ENCODE assay signal across 9 mouse cellular contexts in the genomic region with DNA sequence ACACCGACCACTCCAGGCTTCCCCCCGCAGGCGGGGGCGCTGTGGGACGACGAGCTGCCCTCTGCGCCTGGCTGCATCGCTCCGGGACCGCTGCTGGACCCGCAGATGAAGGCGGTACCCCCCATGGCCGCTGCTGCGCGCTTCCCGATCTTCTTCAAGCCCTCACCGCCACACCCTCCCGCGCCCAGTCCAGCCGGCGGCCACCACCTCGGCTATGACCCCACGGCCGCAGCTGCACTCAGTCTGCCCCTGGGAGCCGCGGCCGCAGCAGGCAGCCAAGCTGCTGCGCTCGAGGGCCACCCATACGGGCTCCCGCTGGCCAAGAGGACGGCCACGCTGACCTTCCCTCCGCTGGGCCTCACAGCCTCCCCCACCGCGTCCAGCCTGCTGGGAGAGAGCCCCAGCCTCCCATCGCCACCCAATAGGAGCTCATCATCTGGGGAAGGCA. TPM values are rescaled to one million over a fixed set of nuclear protein-coding genes. Genes with fewer than 3 reads are reported as not detected.
A peak's percentile ranks its signal among the peaks of the same experiment; 100 is the strongest.
DNase-seq lines count a peak whose midpoint lies in the region; ATAC-seq and TF ChIP-seq lines count a peak whose summit lies in the region.
"Had no signal": no experiment of that assay in that cellular context is flagged by ENCODE, and none has a peak within 500 bp of the region (broad histone marks: within the 10 kb centered on the region; RNA-seq: fewer than 3 reads in every experiment).

No protein-coding gene starts in this region.

- no peaks in the 10 kb centered on the region; the same call in none of the 2 replicates for H3K27me3 ChIP-seq in testis, adult 2 months (ENCODE audit: control insufficient read depth, insufficient read depth, low read length)
- H3K27me3 ChIP-seq in limb, embryonic 11.5 days (ENCODE audit: control insufficient read depth, insufficient read depth, low read length), result peaks cover 66% of the 10 kb centered on the region
- H3K27me3 ChIP-seq in neural tube, embryonic 13.5 days, result peaks cover 84% of the 10 kb centered on the region

- no peak for ATAC-seq in CD4-positive, CD25-positive, alpha-beta regulatory T cell, adult 4 months
- no peak for ATAC-seq in limb, embryonic 11.5 days (ENCODE audit: insufficient number of reproducible peaks, low FRiP score, low TSS enrichment, low read depth)
- ATAC-seq in neural tube, embryonic 13.5 days (ENCODE audit: low read depth), result no peak

- TF ChIP-seq CTCF in testis, adult 2 months (IDR thresholded peaks at IDR 0.05; ENCODE audit: control insufficient read depth, insufficient read depth, insufficient replicate concordance, low read depth, low read length), result no peak

- H3K4me1 ChIP-seq in testis, adult 2 months (ENCODE audit: control insufficient read depth, insufficient read depth, low read length), result peaks cover 19% of the 10 kb centered on the region
- H3K4me1 ChIP-seq in limb, embryonic 11.5 days (ENCODE audit: control insufficient read depth, insufficient read depth, low read length), result peaks cover 20% of the 10 kb centered on the region; the same call in 1 of the 2 replicates
- H3K4me1 ChIP-seq in neural tube, embryonic 13.5 days (replicated peaks), result peaks cover 39% of the 10 kb centered on the region

- under 1% methylated on average over 37 of the region's 37 CpGs for WGBS in limb, embryonic 11.5 days
- WGBS in neural tube, embryonic 13.5 days, result 3% methylated on average over 37 of the region's 37 CpGs

- H3K4me2 ChIP-seq in limb, embryonic 11.5 days (ENCODE audit: low read depth, severe bottlenecking), result peak overlapping the region; percentile 76
- peak overlapping the region; percentile 57 for H3K4me2 ChIP-seq in neural tube, embryonic 13.5 days

- no peaks in the 10 kb centered on the region for H3K36me3 ChIP-seq in testis, adult 2 months (ENCODE audit: control insufficient read depth, insufficient read depth, low read length)
- no peaks in the 10 kb centered on the region for H3K36me3 ChIP-seq in limb, embryonic 11.5 days (ENCODE audit: control insufficient read depth, insufficient read depth, low read length)
- no peaks in the 10 kb centered on the region; the same call in 1 of the 2 replicates for H3K36me3 ChIP-seq in neural tube, embryonic 13.5 days

- 0 out of 2 replicates have a peak overlapping the region, but pooled peaks have one; percentile 34 for H3K9ac ChIP-seq in limb, embryonic 11.5 days (ENCODE audit: low read length)
- H3K9ac ChIP-seq in neural tube, embryonic 13.5 days, result peak overlapping the region; percentile 57

- no peak for TF ChIP-seq POLR2A in testis, adult 2 months (IDR thresholded peaks at IDR 0.05; ENCODE audit: control insufficient read depth, low read depth, low read length)

- H3K4me3 ChIP-seq in testis, adult 2 months (ENCODE audit: control insufficient read depth, low read depth, low read length), result peak overlapping the region; percentile 58
- H3K4me3 ChIP-seq in limb, embryonic 11.5 days (ENCODE audit: low read depth, low read length), result peak overlapping the region; percentile 34
- peak overlapping the region; percentile 33 for H3K4me3 ChIP-seq in neural tube, embryonic 13.5 days

- H3K27ac ChIP-seq in testis, adult 2 months (ENCODE audit: control insufficient read depth, insufficient read depth, low read depth, low read length), result no peak overlapping the region
- no peak overlapping the region for H3K27ac ChIP-seq in limb, embryonic 11.5 days (replicated peaks; ENCODE audit: low read depth, low read length)
- no peak overlapping the region for H3K27ac ChIP-seq in neural tube, embryonic 13.5 days (replicated peaks)
- H3K27ac ChIP-seq: macrophage had no signal

- peak; percentile 21 for DNase-seq in CD4-positive, CD25-positive, alpha-beta regulatory T cell, adult 2 months (ENCODE audit: low read depth, low spot score)
- no peak for DNase-seq in testis, postnatal 14 days (ENCODE audit: low spot score)
- DNase-seq in limb, embryonic 11.5 days (ENCODE audit: low spot score), result peak; percentile 45
- DNase-seq in MN1 (ENCODE audit: low spot score), result no peak
- DNase-seq in natural killer cell, adult 2 months (ENCODE audit: low spot score in 2 of 2), result no peak

- no peaks in the 10 kb centered on the region for H3K9me3 ChIP-seq in limb, embryonic 11.5 days (ENCODE audit: control insufficient read depth, low read length)
- H3K9me3 ChIP-seq in neural tube, embryonic 13.5 days, result no peaks in the 10 kb centered on the region

RNA-seq across cellular contexts. Expression of gene Nr4a3, which starts 6.7 kb away (rescaled TPM):
- polyA plus RNA-seq in CD4-positive, CD25-positive, alpha-beta regulatory T cell, adult 4 months (2017; shearing (Covaris generic)), result 1 to 10 TPM; 2.2 to 2.3 TPM
- polyA plus RNA-seq in testis, adult 2 months (2012; rRNA removed), result 4.0 and 4.9 TPM in 2 replicates
- polyA plus RNA-seq in limb, embryonic 11.5 days (2014; fragmentation: Nextera tagmentation; extraction: Ambion mirVana), result 0.17 and 0.28 TPM in 2 replicates
- polyA plus RNA-seq in neural tube, embryonic 13.5 days (2015; fragmentation: Nextera tagmentation; extraction: Ambion mirVana), result 0.91 and 1.3 TPM in 2 replicates

Comparison
In these comparisons a context has a peak if more than half of its experiments do, and no peak if none do; other contexts are left out.
1. DNase-seq: peak in CD4-positive, CD25-positive, alpha-beta regulatory T cell, adult 2 months (single experiment) and limb, embryonic 11.5 days (single experiment); none in testis, postnatal 14 days (single experiment), MN1 (single experiment) and natural killer cell, adult 2 months (0 of 2).
2. Peak in every context shown above with its lines, with median percentiles within 50 percentile points of each other: H3K4me3 ChIP-seq.